Comparison of ENCODE assay signal across 11 mouse cellular contexts in the genomic region with DNA sequence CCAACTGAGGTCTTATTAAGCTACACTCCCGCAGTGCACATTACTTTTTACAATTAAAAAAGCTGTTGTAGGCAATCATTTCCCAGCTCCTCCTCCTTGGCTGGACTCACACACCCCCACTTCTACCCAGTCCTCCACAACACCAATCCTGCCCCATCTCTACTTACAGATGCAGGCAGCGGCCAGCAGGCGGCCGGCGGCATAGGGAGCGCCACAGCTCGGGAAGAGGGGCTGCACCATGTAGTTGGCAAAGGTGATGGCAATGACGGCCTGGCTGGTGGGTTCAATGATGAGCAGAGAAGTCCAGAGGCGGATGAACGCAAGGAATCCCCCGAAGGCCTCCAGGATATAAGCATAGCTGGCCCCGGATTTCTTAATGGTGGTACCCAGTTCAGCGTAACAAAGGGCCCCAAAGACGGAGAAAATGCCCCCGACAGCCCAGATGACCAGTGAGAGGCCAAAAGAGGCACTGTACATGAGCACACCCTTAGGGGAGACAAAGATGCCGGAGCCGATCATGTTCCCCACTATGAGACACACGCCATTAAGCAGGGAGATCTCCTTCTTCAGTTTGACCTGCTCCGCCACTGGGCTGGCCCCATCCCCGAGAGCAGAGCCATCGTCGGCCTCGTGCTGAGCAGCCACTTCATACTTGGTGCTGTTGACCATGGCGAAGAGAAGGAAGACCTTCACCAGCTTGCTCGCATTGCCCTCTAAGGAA. TPM values are rescaled to one million over a fixed set of nuclear protein-coding genes. Genes with fewer than 3 reads are reported as not detected.
DNase-seq lines count a peak whose midpoint lies in the region; ATAC-seq and TF ChIP-seq lines count a peak whose summit lies in the region.
"Had no signal": no experiment of that assay in that cellular context is flagged by ENCODE, and none has a peak within 500 bp of the region (broad histone marks: within the 10 kb centered on the region; RNA-seq: fewer than 3 reads in every experiment).

No protein-coding gene starts in this region.

- no peaks in the 10 kb centered on the region for H3K36me3 ChIP-seq in megakaryocyte, embryonic 14.5 days (replicated peaks; ENCODE audit: low read length)
- no peaks in the 10 kb centered on the region for H3K36me3 ChIP-seq in kidney, postnatal 0 days (ENCODE audit: insufficient read depth, low read length)
- H3K36me3 ChIP-seq in stomach, embryonic 16.5 days (ENCODE audit: control insufficient read depth, insufficient read depth, low read length) = no peaks in the 10 kb centered on the region
- H3K36me3 ChIP-seq: midbrain, embryonic 15.5 days had no signal

- peak overlapping the region; percentile 44 for H3K4me2 ChIP-seq in kidney, postnatal 0 days (ENCODE audit: low read length)
- H3K4me2 ChIP-seq in stomach, embryonic 16.5 days (ENCODE audit: low read depth, low read length) = peak overlapping the region; percentile 37
- H3K4me2 ChIP-seq: midbrain, embryonic 15.5 days had no signal

- H3K4me1 ChIP-seq in megakaryocyte, embryonic 14.5 days = peaks cover 17% of the 10 kb centered on the region
- H3K4me1 ChIP-seq in kidney, postnatal 0 days (replicated peaks; ENCODE audit: insufficient read depth, low read length) = peaks cover 10% of the 10 kb centered on the region; the same call in 1 of the 2 replicates
- H3K4me1 ChIP-seq in stomach, embryonic 16.5 days (ENCODE audit: control insufficient read depth, insufficient read depth, low read length) = peaks cover 5% of the 10 kb centered on the region

- no peaks in the 10 kb centered on the region for H3K9me3 ChIP-seq in megakaryocyte, embryonic 14.5 days
- H3K9me3 ChIP-seq in kidney, postnatal 0 days (replicated peaks; ENCODE audit: low read length) = no peaks in the 10 kb centered on the region
- H3K9me3 ChIP-seq in stomach, embryonic 16.5 days (replicated peaks; ENCODE audit: control insufficient read depth, low read length) = no peaks in the 10 kb centered on the region
- H3K9me3 ChIP-seq: midbrain, embryonic 15.5 days had no signal

- ATAC-seq in megakaryocyte, adult 5-6 weeks (ENCODE audit: poor library complexity, severe bottlenecking) = no peak
- peak; percentile 75 for ATAC-seq in kidney, postnatal 0 days (replicated peaks; ENCODE audit: low FRiP score, low read depth)
- no peak for ATAC-seq in stomach, embryonic 16.5 days (ENCODE audit: insufficient read depth, low FRiP score)
- no peak for ATAC-seq in CD4-positive, CD25-positive, alpha-beta regulatory T cell, adult 4 months
- ATAC-seq: midbrain, embryonic 15.5 days had no signal

- TF ChIP-seq CTCF in kidney, postnatal 0 days (IDR thresholded peaks at IDR 0.05; ENCODE audit: low read depth) = peak; percentile 64

- H3K4me3 ChIP-seq in megakaryocyte, embryonic 14.5 days (replicated peaks) = peak overlapping the region; percentile 54
- H3K4me3 ChIP-seq in kidney, postnatal 0 days (replicated peaks; ENCODE audit: low read depth, low read length) = no peak overlapping the region
- peak overlapping the region; percentile 15 for H3K4me3 ChIP-seq in stomach, embryonic 16.5 days (replicated peaks; ENCODE audit: low read length)
- H3K4me3 ChIP-seq: left cerebral cortex, adult 2 months; midbrain, embryonic 15.5 days had no signal

- peak overlapping the region; percentile 77; the same call in 1 of the 2 replicates for H3K27ac ChIP-seq in kidney, postnatal 0 days
- H3K27ac ChIP-seq in stomach, embryonic 16.5 days (ENCODE audit: low read length) = no peak overlapping the region
- H3K27ac ChIP-seq: left cerebral cortex, adult 2 months; midbrain, embryonic 15.5 days had no signal

- DNase-seq in heart, adult 11 months = peak; percentile 92
- DNase-seq in heart, adult 9 months (ENCODE audit: low spot score in 2 of 2) = no peak
- peak; percentile 71 for DNase-seq in kidney, postnatal 0 days (ENCODE audit: low spot score)
- no peak for DNase-seq in cerebellum, postnatal 36 days
- DNase-seq: cerebellum, adult 11-12 months had no signal

- WGBS in kidney, postnatal 0 days = 50% methylated on average over 25 of the region's 25 CpGs
- 84% methylated on average over 25 of the region's 25 CpGs for WGBS in stomach, embryonic 16.5 days

- H3K9ac ChIP-seq in kidney, postnatal 0 days (ENCODE audit: low read depth, low read length) = peak overlapping the region; percentile 23; the same call in 1 of the 2 replicates
- H3K9ac ChIP-seq in stomach, embryonic 16.5 days (ENCODE audit: low read length) = 0 out of 2 replicates have a peak overlapping the region, but pooled peaks have one; percentile 23
- H3K9ac ChIP-seq: midbrain, embryonic 15.5 days had no signal

- peaks cover 19% of the 10 kb centered on the region for H3K27me3 ChIP-seq in megakaryocyte, embryonic 14.5 days (replicated peaks)
- no peaks in the 10 kb centered on the region for H3K27me3 ChIP-seq in kidney, postnatal 0 days (ENCODE audit: insufficient read depth, low read length)
- no peaks in the 10 kb centered on the region for H3K27me3 ChIP-seq in stomach, embryonic 16.5 days (ENCODE audit: control insufficient read depth, insufficient read depth, low read length)
- H3K27me3 ChIP-seq: midbrain, embryonic 15.5 days had no signal

RNA-seq across cellular contexts. Expression of a gene that starts 9.1 kb away (rescaled TPM):
- 1.6 TPM in 1 of 2 replicates, not detected in the other for polyA plus RNA-seq in megakaryocyte, embryonic 14.5 days (2012; ENCODE audit: insufficient read depth, low replicate concordance)
- 13.1 and 19.3 TPM in 2 replicates for total RNA-seq in megakaryocyte, adult 5-6 weeks (2015)
- total RNA-seq in megakaryocyte, adult 5-6 weeks (2017) = 15.9 and 16.7 TPM in 2 replicates
- 27.8 and 36.4 TPM in 2 replicates for polyA plus RNA-seq in kidney, postnatal 0 days (2015; fragmentation: Nextera tagmentation; extraction: Ambion mirVana)
- polyA plus RNA-seq in stomach, embryonic 16.5 days (2015; fragmentation: Nextera tagmentation; extraction: Ambion mirVana) = 19.0 and 23.0 TPM in 2 replicates
- 1 to 10 TPM; 1.2 to 1.3 TPM for polyA plus RNA-seq in CD4-positive, CD25-positive, alpha-beta regulatory T cell, adult 4 months (2017; shearing (Covaris generic))

RNA-seq across cellular contexts. Expression of a gene that starts 18.2 kb away (rescaled TPM):
- 822 and 954 TPM in 2 replicates for polyA plus RNA-seq in megakaryocyte, embryonic 14.5 days (2012; ENCODE audit: insufficient read depth, low replicate concordance)
- 129 and 145 TPM in 2 replicates for total RNA-seq in megakaryocyte, adult 5-6 weeks (2015)
- total RNA-seq in megakaryocyte, adult 5-6 weeks (2017) = 71.4 and 81.6 TPM in 2 replicates
- 357 and 408 TPM in 2 replicates for polyA plus RNA-seq in kidney, postnatal 0 days (2015; fragmentation: Nextera tagmentation; extraction: Ambion mirVana)
- polyA plus RNA-seq in stomach, embryonic 16.5 days (2015; fragmentation: Nextera tagmentation; extraction: Ambion mirVana) = 206 and 264 TPM in 2 replicates
- 100 to 1,000 TPM; 216 to 249 TPM for polyA plus RNA-seq in CD4-positive, CD25-positive, alpha-beta regulatory T cell, adult 4 months (2017; shearing (Covaris generic))

RNA-seq across cellular contexts. Expression of a gene that starts 22.9 kb away (rescaled TPM):
- 2.3 and 20.3 TPM in 2 replicates for polyA plus RNA-seq in megakaryocyte, embryonic 14.5 days (2012; ENCODE audit: insufficient read depth, low replicate concordance)
- 0.66 and 1.1 TPM in 2 replicates for total RNA-seq in megakaryocyte, adult 5-6 weeks (2015)
- total RNA-seq in megakaryocyte, adult 5-6 weeks (2017) = 0.61 TPM in 1 of 2 replicates, not detected in the other
- polyA plus RNA-seq in kidney, postnatal 0 days (2015; fragmentation: Nextera tagmentation; extraction: Ambion mirVana) = 107 and 114 TPM in 2 replicates
- polyA plus RNA-seq in stomach, embryonic 16.5 days (2015; fragmentation: Nextera tagmentation; extraction: Ambion mirVana) = 120 and 126 TPM in 2 replicates
- not detected for polyA plus RNA-seq in CD4-positive, CD25-positive, alpha-beta regulatory T cell, adult 4 months (2017; shearing (Covaris generic))

RNA-seq across cellular contexts. Expression of a gene that starts 47.9 kb away (rescaled TPM):
- polyA plus RNA-seq in megakaryocyte, embryonic 14.5 days (2012; ENCODE audit: insufficient read depth, low replicate concordance) = 42.4 and 55.2 TPM in 2 replicates
- 43.0 and 47.8 TPM in 2 replicates for total RNA-seq in megakaryocyte, adult 5-6 weeks (2015)
- 31.5 and 32.2 TPM in 2 replicates for total RNA-seq in megakaryocyte, adult 5-6 weeks (2017)
- polyA plus RNA-seq in kidney, postnatal 0 days (2015; fragmentation: Nextera tagmentation; extraction: Ambion mirVana) = 57.6 and 66.5 TPM in 2 replicates
- 33.7 and 35.6 TPM in 2 replicates for polyA plus RNA-seq in stomach, embryonic 16.5 days (2015; fragmentation: Nextera tagmentation; extraction: Ambion mirVana)
- polyA plus RNA-seq in CD4-positive, CD25-positive, alpha-beta regulatory T cell, adult 4 months (2017; shearing (Covaris generic)) = 10 to 100 TPM; 77.4 to 80.4 TPM

RNA-seq across cellular contexts. Expression of a gene that starts 55.4 kb away (rescaled TPM):
- polyA plus RNA-seq in megakaryocyte, embryonic 14.5 days (2012; ENCODE audit: insufficient read depth, low replicate concordance) = 312 and 469 TPM in 2 replicates
- total RNA-seq in megakaryocyte, adult 5-6 weeks (2015) = 29.9 and 31.2 TPM in 2 replicates
- 46.9 and 51.7 TPM in 2 replicates for total RNA-seq in megakaryocyte, adult 5-6 weeks (2017)
- 76.5 and 78.4 TPM in 2 replicates for polyA plus RNA-seq in kidney, postnatal 0 days (2015; fragmentation: Nextera tagmentation; extraction: Ambion mirVana)
- polyA plus RNA-seq in stomach, embryonic 16.5 days (2015; fragmentation: Nextera tagmentation; extraction: Ambion mirVana) = 39.6 and 40.3 TPM in 2 replicates
- 10 to 100 TPM; 59.9 to 60.2 TPM for polyA plus RNA-seq in CD4-positive, CD25-positive, alpha-beta regulatory T cell, adult 4 months (2017; shearing (Covaris generic))

Comparison
In these comparisons a context has a peak if more than half of its experiments do, and no peak if none do; other contexts are left out.
1. DNase-seq: peak in heart, adult 11 months (single experiment) and kidney, postnatal 0 days (single experiment); none in heart, adult 9 months (0 of 2) and cerebellum, postnatal 36 days (0 of 2).